Mouse (Mus musculus): ENCODE measurements at regions not wholly inside any gene's neighbourhood (a gene's known extent, or its start where the extent isn't known, plus 50 kb on each side); places are given as distances from the start of the nearest gene placed in this dataset.
A peak's percentile ranks its signal among the peaks of the same experiment; 100 is the strongest.
"Not testable (repeated sequence)": the region's sequence is repeated elsewhere in the genome, so short reads cannot be mapped to it uniquely, and the experiment has no call there.

DNA sequence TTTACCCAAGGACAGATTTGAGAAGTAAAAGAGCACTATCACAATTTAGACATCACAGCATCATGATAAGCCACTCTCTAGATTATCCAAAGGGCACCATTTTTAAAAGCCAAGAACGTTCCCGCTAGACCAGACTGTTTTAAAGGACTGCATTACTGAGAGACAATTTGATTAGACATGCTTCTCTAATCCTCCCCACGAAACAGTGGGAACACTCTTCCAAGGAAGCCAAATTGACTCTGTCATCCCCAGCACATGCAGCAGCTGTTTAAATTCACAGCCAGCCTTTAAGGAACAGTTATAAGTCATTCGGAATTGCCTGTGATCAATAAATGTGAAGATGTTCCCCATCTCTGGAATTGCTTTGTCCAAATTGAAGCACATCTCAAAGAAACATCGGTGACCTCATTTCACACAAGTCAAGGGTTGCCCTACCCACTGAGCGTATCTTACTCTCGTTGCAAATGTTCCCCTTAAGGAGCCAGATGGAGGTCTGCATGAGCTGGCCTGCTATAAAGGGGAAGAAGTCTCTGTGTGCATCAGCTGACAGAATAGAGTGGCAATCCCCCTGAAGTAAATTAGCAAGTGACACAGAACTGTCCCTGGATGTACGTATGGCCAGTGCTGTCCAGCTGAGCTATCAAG is 393.2 kb downstream of the Pid1 start:
- no peak for DNase-seq (ENCODE audit: low spot score in 2 of 2)

DNA sequence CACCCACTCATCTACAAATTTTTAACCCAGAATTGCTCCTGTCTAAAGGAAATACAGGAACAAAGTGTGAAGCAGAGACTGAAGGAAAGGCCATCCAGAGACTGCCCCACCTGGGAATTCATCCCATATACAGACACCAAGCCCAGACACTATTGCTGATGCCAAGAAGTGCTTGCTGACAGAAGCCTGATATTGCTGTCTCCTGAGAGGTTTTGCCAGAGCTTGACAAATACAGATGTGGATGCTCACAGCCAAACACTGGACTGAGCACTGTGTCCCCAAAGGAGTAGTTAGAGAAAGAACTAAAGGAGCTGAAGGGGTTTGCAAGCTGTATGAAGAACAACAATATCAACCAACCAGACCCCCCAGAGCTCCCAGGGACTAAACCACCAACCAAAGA is 399.3 kb downstream of the Pid1 start:
- DNase-seq (ENCODE audit: low spot score in 2 of 2), result not testable (repeated sequence)

GRCm38 (mm10) chr1:83961761-83962160 is 402.2 kb downstream of the Pid1 start:
- no peak for DNase-seq (ENCODE audit: low spot score in 2 of 2)

DNA sequence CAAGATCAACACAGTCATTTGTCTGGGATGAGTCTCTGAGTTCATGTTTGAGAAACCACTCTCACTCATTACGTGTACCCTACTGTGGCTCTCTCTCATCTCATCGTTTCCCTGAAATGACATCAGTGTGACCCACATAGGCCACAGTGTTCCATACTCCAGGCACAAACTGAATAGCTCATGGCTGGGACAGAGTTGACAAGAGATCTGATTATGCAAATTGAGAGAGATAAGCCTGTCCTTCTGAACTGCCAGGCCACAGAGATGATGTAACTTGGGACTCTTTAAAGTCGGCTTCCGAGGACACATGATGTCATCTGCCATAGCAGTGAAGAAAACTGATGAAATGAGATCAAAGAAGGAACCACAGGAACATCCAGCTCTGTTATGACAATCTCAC is 404.2 kb downstream of the Pid1 start:
- DNase-seq (ENCODE audit: low spot score in 2 of 2), result no peak

GRCm38 (mm10) chr1:83922900-83923299 is 441.1 kb downstream of the Pid1 start:
- DNase-seq (ENCODE audit: low spot score in 2 of 2), result no peak

DNA sequence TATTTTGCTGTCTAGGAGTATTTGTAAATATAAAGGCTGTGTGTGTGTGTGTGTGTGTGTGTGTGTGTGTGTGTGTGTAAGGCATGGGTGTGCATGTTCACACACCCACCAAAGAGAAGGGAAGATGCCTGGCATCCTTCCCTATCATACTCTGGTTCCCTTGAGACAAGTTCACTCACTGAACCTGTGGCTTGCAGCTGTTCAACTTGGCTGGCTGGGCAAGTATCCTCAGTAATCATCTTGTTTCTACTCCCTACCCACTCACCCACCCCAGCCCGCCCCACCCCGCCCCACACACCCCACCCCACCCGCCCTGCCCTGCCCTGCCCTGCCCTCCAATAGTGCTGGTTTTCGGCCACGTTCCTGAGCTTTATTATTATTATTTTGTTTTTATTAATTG is 448.5 kb downstream of the Pid1 start:
- DNase-seq (ENCODE audit: low spot score in 2 of 2), result no peak

DNA sequence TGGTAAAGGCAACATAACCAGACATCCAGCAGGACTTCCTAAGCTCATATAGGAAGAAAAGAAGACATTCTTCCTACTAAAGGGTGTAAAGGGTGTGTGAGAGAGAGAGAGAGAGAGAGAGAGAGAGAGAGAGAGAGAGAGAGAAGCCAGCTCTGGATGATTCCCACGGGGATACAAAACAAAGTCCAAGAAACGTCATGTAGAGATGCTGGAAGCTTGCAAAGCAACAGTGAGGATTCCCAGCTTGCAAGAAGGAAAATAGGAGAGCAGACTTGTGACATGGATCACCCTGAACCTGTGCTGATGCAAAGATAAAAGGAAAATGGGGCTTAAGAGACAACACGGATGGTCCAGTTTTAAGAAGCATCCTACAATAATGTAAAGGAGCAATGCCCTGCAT is 456.6 kb downstream of the Pid1 start:
- DNase-seq (ENCODE audit: low spot score in 2 of 2), result no peak

DNA sequence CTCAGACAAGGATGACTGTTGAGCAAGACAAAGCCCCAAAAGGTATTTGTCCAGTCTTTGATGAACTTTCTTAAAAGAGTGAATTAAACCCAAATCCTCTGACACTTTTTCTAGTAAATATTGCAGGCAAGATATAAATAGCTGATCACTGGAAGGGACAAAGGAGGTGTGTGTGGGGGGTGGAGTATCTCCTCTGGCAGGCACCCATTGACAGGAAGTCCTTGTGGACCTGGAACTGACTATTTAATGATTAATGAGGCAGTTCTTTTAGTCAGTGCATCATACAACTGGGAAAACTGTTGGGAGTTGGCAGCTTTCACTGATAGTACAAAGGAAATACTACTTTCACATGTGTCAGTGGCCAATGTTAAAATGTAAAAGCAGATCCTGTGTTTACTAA is 457.1 kb downstream of the Pid1 start:
- DNase-seq (ENCODE audit: low spot score in 2 of 2), result no peak

- DNase-seq (ENCODE audit: low spot score in 2 of 2), result no peak
Observed at GRCm38 (mm10) chr1:83900135-83900534, 463.8 kb downstream of the Pid1 start.

- DNase-seq (ENCODE audit: low spot score in 2 of 2), result no peak
Observed at GRCm38 (mm10) chr1:83896650-83897049, 467.3 kb downstream of the Pid1 start.

DNA sequence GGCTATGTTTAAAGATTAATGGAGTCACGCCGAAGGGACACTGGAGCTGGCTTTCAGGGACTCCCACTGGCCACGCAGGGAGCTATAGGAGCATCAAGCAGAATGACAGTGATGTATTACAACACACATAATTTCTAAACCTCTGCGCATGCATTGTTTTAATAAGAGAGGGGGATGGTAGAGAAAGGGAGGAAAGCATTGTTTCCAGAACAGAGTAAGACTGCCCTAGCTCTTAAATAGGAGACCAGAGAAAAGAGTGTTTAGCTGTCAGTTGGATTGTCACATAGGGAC is 471.1 kb upstream of the Sphkap start:
- DNase-seq (ENCODE audit: low spot score in 2 of 2), result no peak

DNA sequence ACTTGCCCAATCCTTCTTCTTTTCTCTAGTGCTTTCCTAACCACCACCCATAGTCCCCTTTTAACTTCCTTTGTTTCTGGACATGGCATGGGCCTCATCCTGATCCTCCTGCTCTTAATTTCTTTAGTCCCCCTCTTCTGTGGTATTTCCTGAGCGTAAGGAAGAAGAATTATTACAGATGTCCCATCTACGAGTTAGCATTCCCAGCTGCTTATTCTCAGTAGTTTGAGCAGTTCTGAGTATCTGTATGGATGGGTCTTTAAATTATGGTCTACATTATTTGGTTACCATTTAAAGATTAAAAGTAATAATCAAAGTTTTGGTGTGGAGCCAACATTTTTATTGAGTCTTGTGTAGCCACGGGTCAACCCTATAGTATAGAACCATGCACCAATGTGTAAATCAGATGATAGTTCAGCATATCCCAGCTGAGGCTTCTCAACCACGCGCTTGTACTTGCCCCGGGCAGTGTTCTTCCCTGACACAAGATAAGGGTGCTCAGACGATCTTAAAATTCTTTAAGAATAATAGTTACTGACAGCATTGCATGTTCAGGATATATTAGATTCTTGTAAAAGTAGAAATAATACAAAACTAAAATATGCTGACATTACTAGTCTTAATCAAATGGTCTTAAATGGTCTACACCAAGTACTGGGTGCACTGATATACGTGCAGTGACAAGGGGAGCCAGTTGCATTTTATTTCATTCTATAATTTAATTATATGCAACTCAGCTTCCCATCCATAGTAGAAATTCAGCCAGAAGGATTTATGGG is 470.5 kb upstream of the Sphkap start:
- no peak for DNase-seq (ENCODE audit: low spot score in 2 of 2)

DNA sequence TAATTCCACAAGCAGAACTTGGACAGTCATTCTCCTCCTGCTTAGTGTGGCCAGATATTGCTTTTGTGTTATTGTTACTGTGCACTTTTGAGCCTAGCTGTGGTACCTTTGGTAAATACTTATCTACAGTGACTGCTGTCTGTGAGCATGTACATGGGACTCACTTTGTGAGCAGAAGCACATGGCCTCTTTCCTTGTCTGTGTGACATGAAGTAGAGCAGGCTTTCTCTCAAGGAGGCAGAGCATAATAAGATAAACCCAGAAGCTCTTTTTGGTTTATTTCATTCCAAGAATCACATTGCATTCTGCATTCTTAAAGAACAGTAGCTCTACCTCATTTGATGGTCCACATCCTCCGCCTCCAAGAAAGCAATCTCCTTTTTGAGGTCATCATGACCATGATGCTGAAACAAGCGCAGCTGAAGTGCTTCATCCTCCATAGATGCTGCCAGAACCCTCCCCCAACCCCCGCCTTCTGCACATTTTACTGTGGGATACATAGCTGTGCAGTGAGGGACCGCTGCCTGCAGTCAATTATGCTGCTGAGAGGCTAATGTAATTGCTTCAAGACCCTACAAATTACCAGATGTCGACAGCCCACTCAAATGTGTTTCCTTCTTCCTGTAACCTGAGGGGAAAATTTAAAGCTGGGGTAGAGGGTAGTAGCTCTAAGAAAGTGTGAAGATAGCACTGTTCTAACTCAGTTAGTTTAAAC is 463.0 kb upstream of the Sphkap start:
- DNase-seq (ENCODE audit: low spot score in 2 of 2), result peak in 1 of 2 experiments; percentile 6

DNA sequence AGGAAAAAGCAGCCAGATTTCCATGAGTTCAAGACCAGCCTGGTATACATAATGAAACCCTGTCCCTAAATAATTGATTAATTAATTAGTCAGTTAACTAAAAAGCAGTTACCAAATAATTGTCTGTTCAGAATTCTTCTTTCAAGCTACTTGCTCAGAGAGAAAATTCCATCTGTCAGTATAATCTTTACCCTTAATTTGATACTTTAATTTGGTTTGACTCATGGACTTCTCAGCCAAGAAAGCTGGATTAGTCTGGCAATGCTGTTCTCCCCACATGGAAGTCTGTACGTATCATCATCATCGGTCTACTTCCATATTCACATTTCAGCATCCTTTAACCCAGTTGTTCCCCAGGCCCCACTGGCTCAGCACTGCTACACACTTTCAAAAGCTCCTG is 461.0 kb upstream of the Sphkap start:
- DNase-seq (ENCODE audit: low spot score in 2 of 2), result no peak

GRCm38 (mm10) chr1:83862541-83862940 is 454.5 kb upstream of the Sphkap start:
- DNase-seq (ENCODE audit: low spot score in 2 of 2), result no peak

DNA sequence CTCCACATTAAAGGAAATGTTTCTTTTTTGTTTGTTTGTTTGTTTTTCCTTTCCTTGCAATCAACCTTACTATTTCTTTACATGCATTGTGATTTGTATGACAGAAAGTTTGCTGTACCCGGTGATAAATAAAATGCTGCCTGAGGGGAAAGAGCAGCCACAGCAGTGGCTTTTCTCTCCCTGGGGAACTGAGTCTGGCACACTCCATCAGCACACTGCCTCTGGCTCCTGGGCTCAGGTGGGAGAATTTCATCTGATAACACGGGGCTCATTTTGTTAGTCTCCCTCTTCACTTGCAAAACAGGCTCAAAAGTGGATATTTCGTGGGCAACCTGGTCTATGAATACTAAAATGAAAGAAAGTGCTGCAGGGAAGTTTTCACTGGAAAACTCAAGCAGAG is 454.1 kb upstream of the Sphkap start:
- no peak for DNase-seq (ENCODE audit: low spot score in 2 of 2)

DNA sequence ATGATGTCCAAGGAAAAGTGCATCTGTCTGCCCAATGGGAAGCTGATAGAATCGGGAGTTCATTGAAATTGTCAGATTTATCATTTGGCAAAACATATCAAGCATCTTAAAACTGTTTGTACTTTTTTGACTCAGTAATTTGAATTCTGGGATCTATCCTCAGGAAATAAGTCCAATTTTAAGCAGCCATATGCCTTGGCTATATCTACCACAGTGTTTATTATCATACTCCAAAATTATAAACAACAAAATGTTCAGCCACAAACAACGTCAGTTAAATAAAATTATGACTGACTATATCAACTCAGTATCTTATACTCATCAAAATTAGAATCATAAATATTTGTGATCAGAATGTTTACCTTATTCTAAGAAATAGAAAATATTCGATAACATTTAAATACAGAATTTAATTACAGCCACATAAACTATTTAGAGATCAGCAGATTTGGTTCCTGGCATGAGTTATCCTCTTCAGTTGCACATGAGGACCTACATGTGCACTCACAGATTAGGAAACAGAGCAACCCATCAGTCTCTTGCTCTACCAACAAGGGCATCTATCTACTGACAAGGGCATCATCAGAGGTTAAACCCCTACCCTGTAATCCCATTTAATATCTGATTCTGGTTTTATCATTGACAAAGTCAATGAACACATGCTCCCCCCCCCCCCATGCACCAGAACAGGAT is 451.9 kb upstream of the Sphkap start:
- DNase-seq (ENCODE audit: low spot score in 2 of 2), result no peak

GRCm38 (mm10) chr1:83853996-83854395 is 446.0 kb upstream of the Sphkap start:
- no peak for DNase-seq (ENCODE audit: low spot score in 2 of 2)

DNA sequence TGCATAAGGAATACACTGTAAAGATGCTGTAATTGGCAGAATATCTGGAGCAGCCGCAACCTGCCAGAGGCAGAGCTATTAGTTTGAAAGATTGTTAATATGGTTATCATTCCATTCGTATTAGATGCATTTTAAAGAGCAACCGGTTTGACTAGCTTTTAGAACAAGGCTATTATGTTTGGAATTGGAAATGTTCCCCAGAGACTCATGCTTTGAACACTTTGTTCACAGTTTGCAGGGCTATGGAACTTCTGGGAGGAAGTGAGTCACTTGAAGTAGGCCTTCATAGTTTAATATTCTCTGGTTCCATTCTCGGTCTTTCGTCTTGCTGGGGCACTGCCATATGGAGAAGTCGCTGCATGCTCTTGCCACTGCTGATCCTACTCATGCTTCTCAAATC is 443.1 kb upstream of the Sphkap start:
- DNase-seq (ENCODE audit: low spot score in 2 of 2), result no peak

- no peak for DNase-seq (ENCODE audit: low spot score in 2 of 2)
Observed at GRCm38 (mm10) chr1:83848414-83848813, 440.4 kb upstream of the Sphkap start.

GRCm38 (mm10) chr1:83847992-83848391 is 440.0 kb upstream of the Sphkap start:
- DNase-seq (ENCODE audit: low spot score in 2 of 2), result no peak

GRCm38 (mm10) chr1:83844827-83845379 is 436.9 kb upstream of the Sphkap start:
- no peak for DNase-seq (ENCODE audit: low spot score in 2 of 2)
